10 mouse cellular contexts compared by ENCODE assay signal in the genomic region with DNA sequence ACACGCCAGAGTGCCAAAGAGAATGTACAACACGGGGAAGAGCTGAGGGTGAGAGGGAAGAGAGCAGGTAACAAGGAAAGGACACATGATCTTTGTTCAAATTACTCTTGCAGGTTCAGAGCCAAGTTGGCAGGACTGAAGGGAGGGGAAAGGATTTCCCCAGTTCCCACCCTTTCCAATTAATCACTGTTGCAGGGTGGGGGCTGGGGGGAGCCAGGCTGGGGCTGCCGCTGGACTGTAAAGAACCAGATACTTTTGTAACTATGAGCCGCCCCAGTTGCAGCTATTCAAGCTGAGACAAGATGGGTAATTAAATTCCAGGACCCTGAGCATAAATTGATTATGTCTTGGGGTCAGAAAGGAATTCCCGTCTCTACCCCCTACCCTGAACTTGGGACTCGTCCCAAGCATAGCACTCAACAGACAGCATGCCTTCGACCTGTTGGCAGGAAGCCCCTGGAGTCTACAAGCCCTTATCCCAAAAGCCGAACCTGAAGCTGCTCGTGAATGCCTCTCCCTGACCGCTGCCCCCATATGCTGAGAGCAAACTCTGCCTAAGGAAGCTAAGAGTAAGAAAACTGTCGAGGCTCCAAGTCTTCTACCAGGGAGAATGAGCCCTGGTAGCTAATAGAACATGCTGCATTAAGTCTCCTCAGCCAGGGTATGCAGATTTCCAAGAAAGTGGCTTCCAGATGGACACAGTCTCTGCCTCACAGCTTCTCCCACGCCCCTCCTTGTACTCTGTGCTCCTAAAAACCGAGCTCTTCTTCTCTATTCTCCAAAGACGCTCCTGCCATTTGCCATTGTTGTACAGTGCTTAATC.
DNase-seq lines count a peak whose midpoint lies in the region; ATAC-seq lines count a peak whose summit lies in the region.
"Had no signal": no experiment of that assay in that cellular context is flagged by ENCODE, and none has a peak within 500 bp of the region (broad histone marks: within the 10 kb centered on the region; RNA-seq: fewer than 3 reads in every experiment).

No protein-coding gene starts in this region.

- H3K27ac ChIP-seq in kidney, embryonic 15.5 days, result peak overlapping the region; percentile 67
- H3K27ac ChIP-seq in intestine, embryonic 16.5 days (ENCODE audit: low read length), result peak overlapping the region; percentile 26
- no peak overlapping the region for H3K27ac ChIP-seq in neural tube, embryonic 13.5 days (replicated peaks)
- no peak overlapping the region for H3K27ac ChIP-seq in midbrain, embryonic 13.5 days

- H3K9ac ChIP-seq in kidney, embryonic 15.5 days, result no peak overlapping the region
- 0 out of 2 replicates have a peak overlapping the region, but pooled peaks have one; percentile 5 for H3K9ac ChIP-seq in intestine, embryonic 16.5 days (ENCODE audit: low read depth, low read length)
- no peak overlapping the region for H3K9ac ChIP-seq in neural tube, embryonic 13.5 days
- no peak overlapping the region for H3K9ac ChIP-seq in midbrain, embryonic 13.5 days (replicated peaks)

- H3K4me1 ChIP-seq in kidney, embryonic 15.5 days, result peaks cover 25% of the 10 kb centered on the region
- peaks cover 12% of the 10 kb centered on the region for H3K4me1 ChIP-seq in intestine, embryonic 16.5 days (ENCODE audit: control insufficient read depth, insufficient read depth, low read length)
- peaks cover 16% of the 10 kb centered on the region for H3K4me1 ChIP-seq in neural tube, embryonic 13.5 days (replicated peaks)
- peaks cover 9% of the 10 kb centered on the region; the same call in 1 of the 2 replicates for H3K4me1 ChIP-seq in midbrain, embryonic 13.5 days (replicated peaks)
- H3K4me1 ChIP-seq: megakaryocyte, embryonic 14.5 days had no signal

- no peaks in the 10 kb centered on the region for H3K36me3 ChIP-seq in kidney, embryonic 15.5 days
- H3K36me3 ChIP-seq in intestine, embryonic 16.5 days (ENCODE audit: control insufficient read depth, insufficient read depth, low read length), result no peaks in the 10 kb centered on the region
- no peaks in the 10 kb centered on the region for H3K36me3 ChIP-seq in neural tube, embryonic 13.5 days
- H3K36me3 ChIP-seq in midbrain, embryonic 13.5 days, result no peaks in the 10 kb centered on the region

- WGBS in kidney, embryonic 15.5 days, result 22% methylated on average over 14 of the region's 14 CpGs
- 39% methylated on average over 14 of the region's 14 CpGs for WGBS in intestine, embryonic 16.5 days
- 28% methylated on average over 14 of the region's 14 CpGs for WGBS in neural tube, embryonic 13.5 days
- 56% methylated on average over 14 of the region's 14 CpGs for WGBS in midbrain, embryonic 13.5 days

- no peak overlapping the region for H3K4me3 ChIP-seq in kidney, embryonic 15.5 days (replicated peaks)
- H3K4me3 ChIP-seq in intestine, embryonic 16.5 days (ENCODE audit: low read length), result no peak overlapping the region
- H3K4me3 ChIP-seq in neural tube, embryonic 13.5 days, result no peak overlapping the region
- no peak overlapping the region for H3K4me3 ChIP-seq in midbrain, embryonic 13.5 days (replicated peaks)
- H3K4me3 ChIP-seq: megakaryocyte, embryonic 14.5 days had no signal

- H3K27me3 ChIP-seq in kidney, embryonic 15.5 days, result no peaks in the 10 kb centered on the region
- H3K27me3 ChIP-seq in intestine, embryonic 16.5 days (replicated peaks; ENCODE audit: control insufficient read depth, insufficient read depth, low read length), result no peaks in the 10 kb centered on the region
- no peaks in the 10 kb centered on the region for H3K27me3 ChIP-seq in neural tube, embryonic 13.5 days
- no peaks in the 10 kb centered on the region for H3K27me3 ChIP-seq in midbrain, embryonic 13.5 days
- H3K27me3 ChIP-seq: Patski had no signal

- DNase-seq in kidney, adult 9 months, result no peak
- DNase-seq in heart, adult 8-10 months (ENCODE audit: low spot score), result peak; percentile 11
- DNase-seq in cerebellum, adult 11 months, result no peak

- H3K4me2 ChIP-seq in kidney, embryonic 15.5 days, result peak overlapping the region; percentile 33
- H3K4me2 ChIP-seq in intestine, embryonic 16.5 days (ENCODE audit: low read depth, low read length), result no peak overlapping the region
- H3K4me2 ChIP-seq in neural tube, embryonic 13.5 days, result 0 out of 2 replicates have a peak overlapping the region, but pooled peaks have one; percentile 1
- H3K4me2 ChIP-seq in midbrain, embryonic 13.5 days (replicated peaks), result no peak overlapping the region

- H3K9me3 ChIP-seq in kidney, embryonic 15.5 days (replicated peaks), result no peaks in the 10 kb centered on the region
- no peaks in the 10 kb centered on the region for H3K9me3 ChIP-seq in intestine, embryonic 16.5 days (ENCODE audit: control insufficient read depth, low read length)
- no peaks in the 10 kb centered on the region for H3K9me3 ChIP-seq in neural tube, embryonic 13.5 days
- H3K9me3 ChIP-seq in midbrain, embryonic 13.5 days, result no peaks in the 10 kb centered on the region
- H3K9me3 ChIP-seq: megakaryocyte, embryonic 14.5 days had no signal

- ATAC-seq in kidney, embryonic 15.5 days (replicated peaks; ENCODE audit: low FRiP score), result peak; percentile 80
- ATAC-seq in intestine, embryonic 16.5 days, result peak; percentile 56
- ATAC-seq in neural tube, embryonic 13.5 days (ENCODE audit: low read depth), result peak; percentile 85
- no peak for ATAC-seq in megakaryocyte-erythroid progenitor cell, adult 5-6 weeks (replicated peaks; ENCODE audit: low FRiP score, low TSS enrichment, poor library complexity, severe bottlenecking)
- no peak for ATAC-seq in midbrain, embryonic 13.5 days
- ATAC-seq: Patski had no signal

Comparison
In these comparisons a context has a peak if more than half of its experiments do, and no peak if none do; other contexts are left out.
1. ATAC-seq: peak in kidney, embryonic 15.5 days (single experiment), intestine, embryonic 16.5 days (single experiment) and neural tube, embryonic 13.5 days (single experiment); none in megakaryocyte-erythroid progenitor cell, adult 5-6 weeks (single experiment) and midbrain, embryonic 13.5 days (single experiment).
2. H3K27ac ChIP-seq: peak in kidney, embryonic 15.5 days (single experiment) and intestine, embryonic 16.5 days (single experiment); none in neural tube, embryonic 13.5 days (single experiment) and midbrain, embryonic 13.5 days (single experiment).
3. H3K4me2 ChIP-seq: peak in kidney, embryonic 15.5 days (single experiment) and neural tube, embryonic 13.5 days (single experiment); none in intestine, embryonic 16.5 days (single experiment) and midbrain, embryonic 13.5 days (single experiment).